Mouse (Mus musculus) intestine, postnatal 0 days (tissue): ENCODE measurements around the gene Lhpp. TPM values are rescaled to one million over a fixed set of nuclear protein-coding genes. Genes with fewer than 3 reads are reported as not detected.

Experiments used
- ATAC-seq: fragments of 200-750 bp; cut with Nextera tagmentation; 2 replicates; pipeline ENCODE4 v1.8.0; 2017; ENCODE audit warnings: mild to moderate bottlenecking, moderate TSS enrichment, moderate library complexity
- H3K27ac ChIP-seq: fragments of 300-500 bp; sonication (generic); 2 replicates; pipeline ENCODE4 v1.5.1; 2014; ENCODE audit warnings: mild to moderate bottlenecking, low read depth, low read length, moderate library complexity
- H3K27me3 ChIP-seq: fragments of 300-500 bp; sonication (generic); replicated peaks from 2 replicates; pipeline ENCODE4 v1.6.1; 2014; ENCODE audit warnings: low read length, mixed read lengths; ENCODE audit not compliant: control insufficient read depth, insufficient read depth
- H3K36me3 ChIP-seq: fragments of 300-500 bp; sonication (generic); 2 replicates; pipeline ENCODE4 v1.6.1; 2014; ENCODE audit warnings: mild to moderate bottlenecking, moderate library complexity; ENCODE audit not compliant: control insufficient read depth, insufficient read depth
- H3K4me1 ChIP-seq: fragments of 300-500 bp; sonication (generic); replicated peaks from 2 replicates; pipeline ENCODE4 v1.6.1; 2014; ENCODE audit warnings: antibody characterized with exemption, low read length, mixed read lengths; ENCODE audit not compliant: control insufficient read depth, insufficient read depth
- H3K4me2 ChIP-seq: fragments of 300-500 bp; sonication (generic); replicated peaks from 2 replicates; pipeline ENCODE4 v1.6.1; 2014; ENCODE audit warnings: low read depth, mild to moderate bottlenecking, moderate library complexity
- H3K4me3 ChIP-seq: fragments of 300-500 bp; sonication (generic); 2 replicates; pipeline ENCODE4 v1.5.1; 2014; ENCODE audit warnings: low read depth, low read length
- H3K9ac ChIP-seq: fragments of 300-500 bp; sonication (generic); 2 replicates; pipeline ENCODE4 v1.6.1; 2014; ENCODE audit warnings: mild to moderate bottlenecking, low read depth, low read length
- H3K9me3 ChIP-seq: fragments of 300-500 bp; sonication (generic); 2 replicates; pipeline ENCODE4 v1.6.1; 2016; ENCODE audit warnings: mixed run types; ENCODE audit not compliant: control insufficient read depth
- CTCF ChIP-seq: sonication (generic); IDR thresholded peaks from 2 replicates; pipeline ENCODE4 v1.5.1; 2016; ENCODE audit warnings: low read depth, mild to moderate bottlenecking, control low read depth, antibody characterized with exemption, moderate library complexity
- whole genome bisulfite sequencing: fragments of 180-500 bp; shearing (Covaris S2); extraction: QIAGEN DNeasy Blood & Tissue Kit; methylation state at CpG from one replicate; pipeline ENCODE4 v1.1.7; 2014; 5-methylcytosine and 5-hydroxymethylcytosine counted together
- polyA plus RNA-seq: library from polyadenylated mRNA; unstranded; fragments of >200 nt; fragmentation: Nextera tagmentation; extraction: Ambion mirVana; gene quantifications from 2 replicates; pipeline ENCODE4 v1.2.1, GENCODE M21; 2015

The Lhpp gene
- 52.0 and 54.5 TPM in 2 replicates for polyA plus RNA-seq

- Histone ChIP-seq H3K9me3 (no peaks in the 10 kb centered on the region), H3K4me3 (peak within 1 kb of the TSS; percentile 61), H3K9ac (no peak within 1 kb of the TSS; the same call in 1 of the 2 replicates), H3K27ac (peak within 1 kb of the TSS; percentile 61), H3K27me3 (no peaks in the 10 kb centered on the region), H3K36me3 (no peaks in the 10 kb centered on the region), H3K4me2 (peak within 1 kb of the TSS; percentile 72), H3K4me1 (peaks cover 2% of the 10 kb centered on the region; the same call in 1 of the 2 replicates)
- peak; percentile 93 for ATAC-seq
- TF ChIP-seq CTCF, result no peak
- 6% methylated on average over 44 of the region's 44 CpGs for WGBS
Measured at GRCm38 (mm10) chr7:132610468-132611318, at the start of gene Lhpp. Gene Lhpp (plus strand): TSS chr7:132610638.

DNA sequence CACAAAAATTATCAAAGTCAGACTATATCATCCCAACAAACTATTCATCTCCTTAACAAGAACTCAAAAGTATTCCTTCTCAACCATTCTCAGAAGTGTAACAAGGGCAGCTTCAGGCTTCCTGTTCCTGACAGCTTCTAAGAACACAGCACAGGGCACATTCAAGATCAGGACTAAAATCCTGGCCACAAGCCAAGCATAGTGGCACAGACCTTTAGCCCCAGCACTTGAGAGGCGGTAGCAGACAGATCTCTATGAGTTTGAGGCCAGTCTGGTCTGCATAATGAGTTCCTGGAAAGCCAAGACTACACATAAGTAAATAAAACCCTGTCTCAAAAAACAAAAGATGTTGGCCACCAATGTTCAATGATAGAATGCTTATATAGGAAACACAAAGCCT is 44.6 kb upstream of the Lhpp start:
- Histone ChIP-seq H3K4me1 (no peaks in the 10 kb centered on the region), H3K27me3 (no peaks in the 10 kb centered on the region), H3K36me3 (peaks cover 74% of the 10 kb centered on the region), H3K9ac (no peak overlapping the region), H3K4me3 (no peak overlapping the region), H3K9me3 (no peaks in the 10 kb centered on the region), H3K4me2 (no peak overlapping the region), H3K27ac (no peak overlapping the region)
- TF ChIP-seq CTCF, result no peak
- 21% methylated on average over 1 of the region's 1 CpGs for WGBS
- ATAC-seq, result peak; percentile 67

GRCm38 (mm10) chr7:132568817-132569216 is 41.6 kb upstream of the Lhpp start:
- H3K4me1 ChIP-seq, result no peaks in the 10 kb centered on the region
- peak overlapping the region; percentile 71 for H3K4me2 ChIP-seq
- H3K36me3 ChIP-seq, result peaks cover 45% of the 10 kb centered on the region
- H3K9me3 ChIP-seq, result no peaks in the 10 kb centered on the region
- no peak overlapping the region for H3K4me3 ChIP-seq
- peak overlapping the region; percentile 51; the same call in 1 of the 2 replicates for H3K27ac ChIP-seq
- 51% methylated on average over 6 of the region's 6 CpGs for WGBS
- H3K9ac ChIP-seq, result 0 out of 2 replicates have a peak overlapping the region, but pooled peaks have one; percentile 23
- no peaks in the 10 kb centered on the region for H3K27me3 ChIP-seq
- TF ChIP-seq CTCF, result no peak
- ATAC-seq, result no peak

DNA sequence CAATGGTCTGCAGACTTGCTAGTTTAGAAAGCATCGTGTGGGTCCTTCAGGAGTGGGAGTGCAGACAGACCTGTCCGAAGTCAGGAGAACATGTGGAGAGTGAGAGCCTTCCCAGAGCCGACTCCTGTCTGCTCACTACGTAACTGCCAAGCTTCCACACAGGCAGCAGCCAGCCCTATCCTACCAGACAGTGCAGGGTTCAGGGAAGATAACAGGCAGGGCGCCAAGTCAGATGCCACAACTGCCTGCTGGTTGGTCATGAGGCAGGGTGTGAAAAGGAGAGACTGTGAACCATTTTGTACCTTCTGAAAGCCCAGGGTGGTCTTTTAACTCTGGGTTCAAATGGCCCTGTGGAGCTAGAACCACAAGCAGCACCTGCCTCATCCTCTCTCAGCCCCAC is 40.4 kb upstream of the Lhpp start:
- ATAC-seq, result peak; percentile 73
- no peaks in the 10 kb centered on the region for H3K27me3 ChIP-seq
- WGBS, result 31% methylated on average over 5 of the region's 5 CpGs
- no peaks in the 10 kb centered on the region for H3K4me1 ChIP-seq
- no peak for TF ChIP-seq CTCF
- peaks cover 32% of the 10 kb centered on the region for H3K36me3 ChIP-seq
- H3K4me2 ChIP-seq, result peak overlapping the region; percentile 71
- H3K4me3 ChIP-seq, result peak overlapping the region; percentile 66; the same call in 1 of the 2 replicates
- H3K27ac ChIP-seq, result peak overlapping the region; percentile 51
- H3K9me3 ChIP-seq, result no peaks in the 10 kb centered on the region
- 0 out of 2 replicates have a peak overlapping the region, but pooled peaks have one; percentile 28 for H3K9ac ChIP-seq

- H3K4me1 ChIP-seq, result no peaks in the 10 kb centered on the region
- peak overlapping the region; percentile 71 for H3K4me2 ChIP-seq
- H3K9ac ChIP-seq, result peak overlapping the region; percentile 56
Measured at GRCm38 (mm10) chr7:132571481-132571880, 39.0 kb upstream of the Lhpp start.

GRCm38 (mm10) chr7:132572738-132573137 is 37.7 kb upstream of the Lhpp start:
- ATAC-seq, result no peak
- Histone ChIP-seq H3K4me3 (peak overlapping the region; percentile 66), H3K36me3 (peaks cover 19% of the 10 kb centered on the region), H3K4me1 (0 out of 2 replicates have a peak, but pooled peaks cover 7% of the 10 kb centered on the region), H3K27ac (no peak overlapping the region), H3K9me3 (no peaks in the 10 kb centered on the region), H3K9ac (peak overlapping the region; percentile 56; the same call in 1 of the 2 replicates), H3K27me3 (no peaks in the 10 kb centered on the region), H3K4me2 (peak overlapping the region; percentile 71)
- WGBS, result 33% methylated on average over 3 of the region's 3 CpGs
- no peak for TF ChIP-seq CTCF

More at GRCm38 (mm10) chr7:132571481-132571880, 39.0 kb upstream of the Lhpp start:
- 23% methylated on average over 8 of the region's 8 CpGs for WGBS
- Histone ChIP-seq H3K27me3 (no peaks in the 10 kb centered on the region), H3K36me3 (peaks cover 25% of the 10 kb centered on the region), H3K9me3 (no peaks in the 10 kb centered on the region), H3K4me3 (peak overlapping the region; percentile 66), H3K27ac (peak overlapping the region; percentile 17; the same call in 1 of the 2 replicates)
- no peak for ATAC-seq
- TF ChIP-seq CTCF, result no peak
